Mouse (Mus musculus) megakaryocyte, embryonic 14.5 days (primary cell): Measurements from ENCODE around the gene Mtg1.

Source experiments
- FLI1 ChIP-seq: IDR thresholded peaks from 2 replicates; pipeline ENCODE4 v1.6.1; 2012; ENCODE audit warnings: low read length, inconsistent platforms, mixed read lengths
- GATA1 ChIP-seq: IDR thresholded peaks from 3 replicates; pipeline ENCODE4 v1.6.1; 2012; ENCODE audit warnings: mixed read lengths, low read length, inconsistent platforms, borderline replicate concordance

- TF ChIP-seq GATA1 (no peak), FLI1 (no peak)
Observed at GRCm38 (mm10) chr7:140127911-140128310, 9.5 kb upstream of the Mtg1 start.
